Mouse (Mus musculus) liver, embryonic 12.5 days (tissue): ENCODE measurements around the gene Syce3. TPM values are rescaled to one million over a fixed set of nuclear protein-coding genes. Genes with fewer than 3 reads are reported as not detected.

Experiments used
- polyA plus RNA-seq: library from polyadenylated mRNA; unstranded; fragments of >200 nt; fragmentation: Nextera tagmentation; extraction: Ambion mirVana; gene quantifications from 2 replicates; pipeline ENCODE4 v1.2.1, GENCODE M21; 2016

Syce3 gene
- polyA plus RNA-seq, 1 experiment from 2014 or later = not detected

Other genes with a start within 250 kb of the Syce3 start
- 38.5 and 38.8 TPM in 2 replicates for gene Plxnb2, start 229.7 kb downstream of the Syce3 start, polyA plus RNA-seq
- 5.3 and 5.5 TPM in 2 replicates for gene Dennd6b, start 214.0 kb downstream of the Syce3 start, polyA plus RNA-seq
- gene Ppp6r2, start 198.9 kb downstream of the Syce3 start, polyA plus RNA-seq = 21.4 and 23.9 TPM in 2 replicates
- 32.5 and 34.1 TPM in 2 replicates for gene Sbf1, start 95.2 kb downstream of the Syce3 start, polyA plus RNA-seq
- gene Adm2, start 87.8 kb downstream of the Syce3 start, polyA plus RNA-seq = 3.3 TPM in 2 replicates
- gene Miox, start 76.1 kb downstream of the Syce3 start, polyA plus RNA-seq = 2.4 and 3.7 TPM in 2 replicates
- 36.2 and 41.1 TPM in 2 replicates for gene Lmf2, start 54.8 kb downstream of the Syce3 start, polyA plus RNA-seq
- gene Ncaph2, start 54.8 kb downstream of the Syce3 start, polyA plus RNA-seq = 134 TPM in 2 replicates
- 4.9 and 5.6 TPM in 2 replicates for gene Sco2, start 36.7 kb downstream of the Syce3 start, polyA plus RNA-seq
- 0.62 and 0.75 TPM in 2 replicates for gene Tymp, start 33.5 kb downstream of the Syce3 start, polyA plus RNA-seq
- 0.50 and 0.65 TPM in 2 replicates for gene Odf3b, start 31.2 kb downstream of the Syce3 start, polyA plus RNA-seq
- gene Klhdc7b, start 25.6 kb downstream of the Syce3 start, polyA plus RNA-seq = not detected in 2 replicates
- gene Cpt1b, start 15.4 kb upstream of the Syce3 start, polyA plus RNA-seq = 2.0 and 2.3 TPM in 2 replicates
- gene C730034F03Rik, start 19.1 kb upstream of the Syce3 start, polyA plus RNA-seq = 2.1 and 2.3 TPM in 2 replicates
- not detected in 2 replicates for gene Gm44502, start 19.2 kb upstream of the Syce3 start, polyA plus RNA-seq
- gene Chkb, start 19.4 kb upstream of the Syce3 start, polyA plus RNA-seq = 29.0 and 30.4 TPM in 2 replicates
- gene Mapk8ip2, start 43.4 kb upstream of the Syce3 start, polyA plus RNA-seq = 0.05 and 0.13 TPM in 2 replicates
- gene Arsa, start 66.9 kb upstream of the Syce3 start, polyA plus RNA-seq = 6.6 and 7.0 TPM in 2 replicates
- 0.81 and 1.4 TPM in 2 replicates for gene Shank3, start 89.1 kb upstream of the Syce3 start, polyA plus RNA-seq
- gene Acr, start 157.8 kb upstream of the Syce3 start, polyA plus RNA-seq = not detected in 2 replicates
- gene Rabl2, start 181.4 kb upstream of the Syce3 start, polyA plus RNA-seq = 10.3 and 11.2 TPM in 2 replicates